Mouse (Mus musculus) lung, embryonic 15.5 days (tissue): ENCODE measurements at regions not wholly inside any gene's neighbourhood (a gene's known extent, or its start where the extent isn't known, plus 50 kb on each side); places are given as distances from the start of the nearest gene placed in this dataset.
"Not testable (repeated sequence)": the region's sequence is repeated elsewhere in the genome, so short reads cannot be mapped to it uniquely, and the experiment has no call there.

Source experiments
- ATAC-seq: fragments of 200-750 bp; cut with Nextera tagmentation; 2 replicates; pipeline ENCODE4 v1.8.0; 2017; ENCODE audit warnings: moderate number of reproducible peaks, borderline replicate concordance; ENCODE audit not compliant: low FRiP score, low TSS enrichment; ENCODE audit errors: extremely low read depth
- H3K27ac ChIP-seq: fragments of 300-500 bp; sonication (generic); 2 replicates; pipeline ENCODE4 v1.5.1; 2015; ENCODE audit warnings: moderate library complexity, mild to moderate bottlenecking, inconsistent platforms
- H3K27me3 ChIP-seq: fragments of 300-500 bp; sonication (generic); 2 replicates; pipeline ENCODE4 v1.6.1; 2015; ENCODE audit warnings: inconsistent platforms
- H3K36me3 ChIP-seq: fragments of 300-500 bp; sonication (generic); 2 replicates; pipeline ENCODE4 v1.6.1; 2015; ENCODE audit warnings: inconsistent platforms
- H3K4me1 ChIP-seq: fragments of 300-500 bp; sonication (generic); 2 replicates; pipeline ENCODE4 v1.6.1; 2015; ENCODE audit warnings: inconsistent platforms
- H3K4me2 ChIP-seq: fragments of 300-500 bp; sonication (generic); 2 replicates; pipeline ENCODE4 v1.6.1; 2015; ENCODE audit warnings: inconsistent platforms, mild to moderate bottlenecking, moderate library complexity
- H3K4me3 ChIP-seq: fragments of 300-500 bp; sonication (generic); 2 replicates; pipeline ENCODE4 v1.5.1; 2015; ENCODE audit warnings: mild to moderate bottlenecking, inconsistent platforms
- H3K9ac ChIP-seq: fragments of 300-500 bp; sonication (generic); 2 replicates; pipeline ENCODE4 v1.6.1; 2015; ENCODE audit warnings: inconsistent platforms
- H3K9me3 ChIP-seq: fragments of 300-500 bp; sonication (generic); 2 replicates; pipeline ENCODE4 v1.6.1; 2016; ENCODE audit warnings: inconsistent platforms
- WGBS: fragments of 180-500 bp; shearing (Covaris S2); methylation state at CpG from one replicate; pipeline ENCODE4 v1.1.7; 2015; 5-methylcytosine and 5-hydroxymethylcytosine counted together

- H3K27ac ChIP-seq, H3K4me3 ChIP-seq, H3K36me3 ChIP-seq, H3K4me2 ChIP-seq, H3K27me3 ChIP-seq, ATAC-seq, H3K9me3 ChIP-seq, H3K9ac ChIP-seq, H3K4me1 ChIP-seq: not testable (repeated sequence)
- WGBS = 55% methylated on average over 3 of the region's 3 CpGs
Measured at GRCm38 (mm10) chr4:71295716-71296115, 462.0 kb downstream of the Gm11232 start.

GRCm38 (mm10) chr4:71291741-71292149 is 466.0 kb downstream of the Gm11232 start:
- H3K4me2 ChIP-seq = no peak overlapping the region
- no peak overlapping the region for H3K27ac ChIP-seq
- ATAC-seq = no peak
- 0 out of 2 replicates have a peak, but pooled peaks cover 6% of the 10 kb centered on the region for H3K9me3 ChIP-seq
- no peaks in the 10 kb centered on the region for H3K4me1 ChIP-seq
- no peaks in the 10 kb centered on the region for H3K36me3 ChIP-seq
- 76% methylated on average over 10 of the region's 10 CpGs for WGBS
- H3K9ac ChIP-seq = no peak overlapping the region
- H3K4me3 ChIP-seq = no peak overlapping the region
- H3K27me3 ChIP-seq = no peaks in the 10 kb centered on the region

- H3K27ac ChIP-seq, H3K27me3 ChIP-seq, H3K4me1 ChIP-seq, H3K4me2 ChIP-seq, H3K9me3 ChIP-seq, H3K4me3 ChIP-seq, H3K9ac ChIP-seq, H3K36me3 ChIP-seq, ATAC-seq: not testable (repeated sequence)
- WGBS = 87% methylated on average over 22 of the region's 22 CpGs
Measured at GRCm38 (mm10) chr4:71291111-71291740, 466.5 kb downstream of the Gm11232 start.

- Histone ChIP-seq H3K4me3 (no peak overlapping the region), H3K9ac (no peak overlapping the region), H3K4me2 (no peak overlapping the region), H3K27ac (no peak overlapping the region), H3K4me1 (no peaks in the 10 kb centered on the region), H3K27me3 (no peaks in the 10 kb centered on the region), H3K9me3 (no peaks in the 10 kb centered on the region), H3K36me3 (no peaks in the 10 kb centered on the region)
- 76% methylated on average over 1 of the region's 1 CpGs for WGBS
- no peak for ATAC-seq
Measured at GRCm38 (mm10) chr4:71283147-71283546, 474.6 kb downstream of the Gm11232 start.

GRCm38 (mm10) chr4:71279710-71280109 is 478.1 kb downstream of the Gm11232 start:
- ATAC-seq = no peak

GRCm38 (mm10) chr4:71259897-71260296 is 497.9 kb downstream of the Gm11232 start:
- no peak overlapping the region for H3K27ac ChIP-seq
- H3K4me2 ChIP-seq = no peak overlapping the region
- no peaks in the 10 kb centered on the region for H3K4me1 ChIP-seq
- H3K36me3 ChIP-seq = no peaks in the 10 kb centered on the region
- 61% methylated on average over 2 of the region's 2 CpGs for WGBS
- no peak for ATAC-seq
- no peaks in the 10 kb centered on the region for H3K9me3 ChIP-seq
- no peaks in the 10 kb centered on the region for H3K27me3 ChIP-seq
- no peak overlapping the region for H3K9ac ChIP-seq
- no peak overlapping the region for H3K4me3 ChIP-seq

More at GRCm38 (mm10) chr4:71279710-71280109, 478.1 kb downstream of the Gm11232 start:
- H3K4me3 ChIP-seq = no peak overlapping the region
- no peaks in the 10 kb centered on the region for H3K36me3 ChIP-seq
- no peak overlapping the region for H3K27ac ChIP-seq
- no peaks in the 10 kb centered on the region for H3K9me3 ChIP-seq
- H3K4me2 ChIP-seq = no peak overlapping the region
- no peak overlapping the region for H3K9ac ChIP-seq
- H3K4me1 ChIP-seq = no peaks in the 10 kb centered on the region
- H3K27me3 ChIP-seq = no peaks in the 10 kb centered on the region
- WGBS = 41% methylated on average over 1 of the region's 1 CpGs

- H3K4me2 ChIP-seq = no peak overlapping the region
- H3K27ac ChIP-seq = no peak overlapping the region
- no peaks in the 10 kb centered on the region for H3K4me1 ChIP-seq
- no peaks in the 10 kb centered on the region for H3K9me3 ChIP-seq
- H3K27me3 ChIP-seq = no peaks in the 10 kb centered on the region
- no peak for ATAC-seq
- no peaks in the 10 kb centered on the region for H3K36me3 ChIP-seq
- no peak overlapping the region for H3K4me3 ChIP-seq
- no peak overlapping the region for H3K9ac ChIP-seq
- WGBS = 79% methylated on average over 4 of the region's 4 CpGs
Measured at GRCm38 (mm10) chr4:71230497-71230872, 527.3 kb downstream of the Gm11232 start.

- Histone ChIP-seq H3K4me3 (no peak overlapping the region), H3K4me1 (no peaks in the 10 kb centered on the region), H3K9ac (no peak overlapping the region), H3K9me3 (no peaks in the 10 kb centered on the region), H3K4me2 (no peak overlapping the region), H3K27me3 (no peaks in the 10 kb centered on the region), H3K36me3 (no peaks in the 10 kb centered on the region), H3K27ac (no peak overlapping the region)
- no peak for ATAC-seq
- WGBS = 86% methylated on average over 3 of the region's 3 CpGs
Measured at GRCm38 (mm10) chr4:71229796-71230496, 527.8 kb downstream of the Gm11232 start.

GRCm38 (mm10) chr4:71226653-71227052 is 531.1 kb downstream of the Gm11232 start:
- no peaks in the 10 kb centered on the region for H3K9me3 ChIP-seq
- H3K4me2 ChIP-seq = no peak overlapping the region
- no peak overlapping the region for H3K27ac ChIP-seq
- no peaks in the 10 kb centered on the region for H3K27me3 ChIP-seq
- 32% methylated on average over 4 of the region's 4 CpGs for WGBS
- H3K4me1 ChIP-seq = no peaks in the 10 kb centered on the region
- no peaks in the 10 kb centered on the region for H3K36me3 ChIP-seq
- no peak for ATAC-seq
- no peak overlapping the region for H3K9ac ChIP-seq
- H3K4me3 ChIP-seq = no peak overlapping the region

GRCm38 (mm10) chr4:71218060-71218459 is 539.7 kb downstream of the Gm11232 start:
- Histone ChIP-seq H3K4me1 (no peaks in the 10 kb centered on the region), H3K4me2 (no peak overlapping the region), H3K9me3 (no peaks in the 10 kb centered on the region), H3K36me3 (no peaks in the 10 kb centered on the region), H3K4me3 (no peak overlapping the region), H3K9ac (no peak overlapping the region), H3K27me3 (no peaks in the 10 kb centered on the region), H3K27ac (no peak overlapping the region)
- no peak for ATAC-seq
- WGBS = 57% methylated on average over 3 of the region's 3 CpGs

- WGBS = 27% methylated on average over 1 of the region's 1 CpGs
- H3K9me3 ChIP-seq = no peaks in the 10 kb centered on the region
- H3K27ac ChIP-seq = no peak overlapping the region
- H3K36me3 ChIP-seq = no peaks in the 10 kb centered on the region
- no peak overlapping the region for H3K4me2 ChIP-seq
- no peak overlapping the region for H3K4me3 ChIP-seq
- H3K27me3 ChIP-seq = no peaks in the 10 kb centered on the region
- no peak for ATAC-seq
- no peak overlapping the region for H3K9ac ChIP-seq
- H3K4me1 ChIP-seq = no peaks in the 10 kb centered on the region
Measured at GRCm38 (mm10) chr4:71187801-71188200, 570.0 kb downstream of the Gm11232 start.

- no peaks in the 10 kb centered on the region for H3K27me3 ChIP-seq
- no peak overlapping the region for H3K4me2 ChIP-seq
- no peak overlapping the region for H3K4me3 ChIP-seq
- no peaks in the 10 kb centered on the region for H3K36me3 ChIP-seq
- no peak overlapping the region for H3K27ac ChIP-seq
- no peaks in the 10 kb centered on the region for H3K4me1 ChIP-seq
- no peak overlapping the region for H3K9ac ChIP-seq
- no peak for ATAC-seq
- no peaks in the 10 kb centered on the region for H3K9me3 ChIP-seq
- 79% methylated on average over 2 of the region's 2 CpGs for WGBS
Measured at GRCm38 (mm10) chr4:71177661-71178060, 580.1 kb downstream of the Gm11232 start.
